Mouse (Mus musculus) heart, adult 10 weeks (tissue): ENCODE measurements around the gene Prss22. TPM values are rescaled to one million over a fixed set of nuclear protein-coding genes. Genes with fewer than 3 reads are reported as not detected.

ENCODE experiments used
- polyA plus RNA-seq: library from polyadenylated mRNA; stranded (reverse); fragments of 350-450 nt; fragmentation: Illumina TruSeq; extraction: RNeasy Lipid Tissue Mini Kit (QIAGEN cat#74804); gene quantifications from one replicate; pipeline ENCODE4 v1.2.3, GENCODE M21; 2014; ENCODE audit warnings: low read depth, low replicate concordance

Gene Prss22
- not detected for polyA plus RNA-seq

DNA sequence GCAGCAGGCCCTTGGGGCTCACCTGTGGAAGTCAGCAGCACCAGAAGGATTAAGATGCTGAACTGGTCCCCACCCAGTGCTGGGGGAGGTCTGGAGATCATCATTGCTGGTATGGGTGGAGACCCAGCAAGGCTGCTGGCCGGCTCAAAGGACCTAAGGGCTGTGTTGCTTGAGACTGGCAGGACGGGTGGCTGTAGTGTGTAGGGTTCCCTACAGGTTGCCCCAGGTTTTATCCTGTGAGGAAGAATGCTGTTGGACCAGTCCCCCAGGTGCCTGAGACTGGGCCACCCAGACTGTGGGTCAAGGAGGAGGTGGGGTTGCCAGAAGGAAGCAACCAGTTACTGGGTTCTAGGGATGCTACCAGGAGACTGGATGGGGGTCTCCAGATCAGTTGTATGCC is at the start of gene Prss22:
Prss22 (minus strand) TSS at position 200 of the 400 bp plus-strand sequence.

DNA sequence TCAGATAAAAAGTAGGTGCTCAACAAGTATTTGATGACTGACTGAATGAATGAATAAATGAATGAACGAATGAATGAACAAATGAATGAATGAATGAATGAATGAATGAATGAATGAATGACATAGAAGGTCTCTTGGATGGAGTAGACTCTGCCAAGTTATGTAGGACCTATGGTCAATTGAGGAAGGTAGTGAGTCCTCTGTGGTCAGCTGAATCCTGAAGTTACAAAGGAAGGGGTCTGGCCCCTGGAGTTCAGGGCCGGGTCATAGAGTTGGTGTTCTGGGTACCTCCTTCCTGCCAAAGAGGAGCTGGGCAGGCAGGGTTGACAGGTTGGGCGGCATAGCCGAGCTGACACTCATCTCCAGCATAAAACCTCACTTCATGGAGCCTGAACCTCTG is 39.9 kb upstream of the Prss22 start, which contains the start of gene Prss27:
Prss27 (plus strand) TSS at position 301 of the 400 bp plus-strand sequence.

DNA sequence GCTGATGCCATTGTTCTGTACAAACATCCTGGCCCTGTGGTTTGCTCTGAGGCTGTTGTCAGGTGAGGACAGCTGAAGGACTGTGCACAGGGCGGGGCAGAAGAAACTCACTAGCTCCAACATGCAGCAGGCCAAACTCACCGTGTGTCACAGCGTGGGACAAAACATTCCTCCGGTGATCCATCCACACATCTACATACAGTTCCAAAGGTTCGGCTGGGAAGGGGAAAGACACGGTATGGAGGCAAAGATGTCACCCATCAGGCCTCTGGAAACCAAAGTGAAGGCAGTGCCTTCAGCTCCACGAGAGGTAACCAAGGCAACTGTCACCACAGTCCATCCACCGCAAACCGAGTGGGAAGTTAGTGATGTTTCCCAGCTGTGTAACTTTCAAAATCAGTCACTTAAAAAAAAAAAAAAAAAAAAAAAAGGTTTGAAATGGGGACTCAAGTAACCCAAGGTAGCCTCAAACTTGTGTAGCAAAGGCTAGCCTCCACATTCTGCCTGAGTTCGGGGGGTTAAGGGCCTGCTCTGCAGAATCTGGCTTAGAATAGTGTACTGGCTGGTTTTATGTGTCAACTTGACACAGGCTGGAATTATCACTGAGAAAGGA is 17.5 kb downstream of the Prss22 start, which contains the start of gene Prss30:
Prss30 (minus strand) TSS at position 270 of the 613 bp plus-strand sequence.

DNA sequence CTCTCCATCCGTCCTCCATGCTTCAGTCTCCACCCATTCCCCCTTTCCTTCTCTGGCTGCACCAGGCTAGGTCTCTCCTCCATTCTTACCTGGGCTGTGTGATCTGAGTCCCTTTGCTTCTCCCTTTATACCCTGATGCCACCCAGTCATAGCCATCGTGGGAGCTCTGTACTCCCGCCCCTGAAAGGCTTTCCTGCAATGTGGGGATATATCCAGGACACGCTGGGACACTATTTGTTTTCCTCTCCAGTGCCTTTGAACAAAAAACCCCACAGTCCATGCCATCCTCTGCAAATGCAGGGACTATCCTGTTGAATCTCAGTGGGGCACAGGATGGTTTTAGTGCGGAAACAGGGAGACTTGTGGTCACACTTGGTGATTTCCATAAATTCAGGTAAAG is 42.7 kb downstream of the Prss22 start, which contains the start of gene Sbpl:
Sbpl (minus strand) TSS at position 101 of the 400 bp plus-strand sequence.

Other genes with a start within 250 kb of the Prss22 start
- 40.5 TPM for gene Flywch1, start 226.5 kb downstream of the Prss22 start, polyA plus RNA-seq
- gene Flywch2, start 212.0 kb downstream of the Prss22 start, polyA plus RNA-seq, result 1.3 TPM
- 201 TPM for gene Srrm2, start 207.6 kb downstream of the Prss22 start, polyA plus RNA-seq
- gene Elob, start 169.0 kb downstream of the Prss22 start, polyA plus RNA-seq, result 390 TPM
- not detected for gene Prss33, start 162.0 kb downstream of the Prss22 start, polyA plus RNA-seq
- gene Prss32, start 154.2 kb downstream of the Prss22 start, polyA plus RNA-seq, result not detected
- gene Prss41, start 153.9 kb downstream of the Prss22 start, polyA plus RNA-seq, result not detected
- not detected for gene Prss21, start 130.0 kb downstream of the Prss22 start, polyA plus RNA-seq
- not detected for gene Dcpp1, start 117.2 kb downstream of the Prss22 start, polyA plus RNA-seq
- not detected for gene Dcpp2, start 117.2 kb downstream of the Prss22 start, polyA plus RNA-seq
- gene Dcpp3, start 80.6 kb downstream of the Prss22 start, polyA plus RNA-seq, result not detected
- gene Sbp, start 56.4 kb downstream of the Prss22 start, polyA plus RNA-seq, result not detected
- not detected for gene Sbpl, start 42.8 kb downstream of the Prss22 start, polyA plus RNA-seq
- not detected for gene Prss30, start 17.5 kb downstream of the Prss22 start, polyA plus RNA-seq
- gene Prss27, start 40.0 kb upstream of the Prss22 start, polyA plus RNA-seq, result not detected
- 9.1 TPM for gene Kctd5, start 75.4 kb upstream of the Prss22 start, polyA plus RNA-seq
- 21.0 TPM for gene Pdpk1, start 152.8 kb upstream of the Prss22 start, polyA plus RNA-seq
- gene Amdhd2, start 165.7 kb upstream of the Prss22 start, polyA plus RNA-seq, result 14.9 TPM
- gene Atp6v0c, start 171.6 kb upstream of the Prss22 start, polyA plus RNA-seq, result 283 TPM
- 10.7 TPM for gene Tbc1d24, start 207.5 kb upstream of the Prss22 start, polyA plus RNA-seq
- gene Ntn3, start 211.4 kb upstream of the Prss22 start, polyA plus RNA-seq, result 1.2 TPM
- 2.4 TPM for gene Tedc2, start 222.8 kb upstream of the Prss22 start, polyA plus RNA-seq